Mouse (Mus musculus) CD4-positive, CD25-positive, alpha-beta regulatory T cell, adult 4 months (primary cell): ENCODE data around the gene Slc38a3. TPM values are rescaled to one million over a fixed set of nuclear protein-coding genes. Genes with fewer than 3 reads are reported as not detected.
A peak's percentile ranks its signal among the peaks of the same experiment; 100 is the strongest.

Source experiments
- ATAC-seq: one replicate; pipeline ENCODE4 v1.8.0; 2017
- polyA plus RNA-seq, 2 experiments: library from polyadenylated mRNA; unstranded; fragments of 100-300 nt; shearing (Covaris generic); gene quantifications; one replicate each; pipeline ENCODE4 v1.2.1; 2017

Slc38a3 gene
- not detected for polyA plus RNA-seq

DNA sequence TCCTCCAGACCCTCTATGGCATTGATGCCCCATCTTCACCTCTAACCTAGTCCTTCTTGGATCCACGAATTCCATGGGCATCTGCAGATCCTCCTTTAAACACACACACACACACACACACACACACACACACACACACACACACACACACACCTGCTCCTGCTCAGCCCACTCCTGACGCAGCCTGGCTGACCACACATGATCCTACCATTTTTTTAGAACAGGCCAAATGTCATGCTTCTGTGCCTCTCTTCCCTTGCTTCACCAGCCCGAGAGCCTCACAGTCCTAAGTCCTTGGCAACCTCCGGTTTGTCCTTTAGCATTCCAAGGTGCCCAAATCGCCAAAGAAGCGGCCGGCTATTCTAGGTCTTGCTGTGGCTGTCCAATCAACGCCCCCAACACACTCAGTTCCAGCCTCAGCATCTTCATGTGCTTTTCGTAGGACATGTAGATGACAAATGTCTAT is at the start of gene Slc38a3:
Gene Slc38a3, minus strand, starts transcription at position 51 of the 466 bp plus-strand sequence.
- no peak for ATAC-seq

DNA sequence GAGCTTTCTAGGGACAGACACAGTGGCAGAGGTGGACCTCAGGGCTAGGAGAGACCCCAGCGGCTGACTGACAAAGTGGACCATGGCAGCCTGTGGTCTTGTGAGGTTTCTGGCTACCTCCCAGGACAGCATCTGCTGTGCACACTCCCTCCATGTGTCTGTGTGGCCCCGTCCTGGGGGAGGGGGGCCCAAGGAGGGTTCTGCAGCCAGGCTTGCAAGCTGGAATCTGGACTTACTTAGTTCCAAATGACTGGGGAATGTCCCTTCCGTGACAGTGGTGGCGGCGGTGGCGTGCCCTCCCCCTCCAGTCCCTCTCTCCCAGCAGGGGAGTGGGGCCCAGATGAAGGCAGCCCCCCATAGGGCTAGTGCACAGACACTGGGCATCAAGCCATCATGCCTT is 47.6 kb upstream of the Slc38a3 start:
- no peak for ATAC-seq

DNA sequence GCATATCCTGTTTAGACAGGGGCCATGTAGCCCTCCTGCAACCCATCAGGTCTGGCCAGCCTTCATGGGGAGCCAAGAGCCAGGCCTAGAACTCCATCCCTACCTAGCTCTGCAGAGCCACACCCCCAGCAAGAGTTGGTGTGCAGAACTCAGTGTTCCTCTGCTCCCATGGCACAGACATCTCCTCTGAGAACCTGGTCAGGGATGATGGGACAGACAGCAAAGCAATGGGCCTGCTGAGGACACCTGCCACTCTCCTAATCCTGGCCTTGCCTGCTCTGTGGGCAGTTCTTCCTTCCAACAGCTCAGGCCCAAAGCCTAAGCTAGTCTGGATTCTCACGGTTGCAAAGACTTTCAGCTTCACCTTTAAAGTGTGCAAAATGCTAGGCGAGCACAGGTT is 46.3 kb upstream of the Slc38a3 start:
- no peak for ATAC-seq

DNA sequence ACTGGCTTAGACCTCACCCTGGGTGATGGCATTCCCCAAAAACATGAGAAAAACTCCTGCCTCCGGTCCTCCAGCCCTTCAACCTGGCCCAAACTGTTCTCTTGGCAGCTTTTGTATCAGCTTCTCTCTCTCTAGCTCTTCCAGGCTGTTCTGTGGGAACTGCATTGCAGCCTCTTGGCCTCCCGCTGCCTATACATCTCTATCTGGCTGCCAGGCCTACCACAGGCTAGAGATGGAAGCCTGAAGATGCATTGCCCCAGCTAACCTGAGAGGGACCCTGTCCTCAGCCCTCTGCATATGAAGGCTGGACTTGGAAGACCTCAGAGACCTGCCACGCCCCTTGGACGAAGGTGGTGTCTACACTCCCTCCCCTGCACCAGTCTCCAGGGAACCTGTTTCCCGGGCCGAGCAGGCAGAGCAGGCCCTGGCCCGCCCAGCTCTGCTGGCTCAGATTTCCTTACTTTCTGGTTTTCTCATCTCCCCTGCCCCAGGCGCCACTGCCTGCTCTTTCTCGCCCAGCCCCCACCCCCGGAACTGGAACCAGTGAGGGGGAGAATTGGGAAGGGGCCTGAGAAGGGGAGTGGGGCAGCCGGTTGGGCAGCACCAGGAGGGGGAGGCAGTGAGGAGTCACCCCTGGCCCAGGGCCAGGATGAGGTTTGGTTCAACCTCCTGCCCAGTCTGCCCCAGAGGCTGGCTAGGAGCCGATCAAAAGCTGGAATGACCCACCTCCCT is 45.1 kb upstream of the Slc38a3 start:
- ATAC-seq = no peak

DNA sequence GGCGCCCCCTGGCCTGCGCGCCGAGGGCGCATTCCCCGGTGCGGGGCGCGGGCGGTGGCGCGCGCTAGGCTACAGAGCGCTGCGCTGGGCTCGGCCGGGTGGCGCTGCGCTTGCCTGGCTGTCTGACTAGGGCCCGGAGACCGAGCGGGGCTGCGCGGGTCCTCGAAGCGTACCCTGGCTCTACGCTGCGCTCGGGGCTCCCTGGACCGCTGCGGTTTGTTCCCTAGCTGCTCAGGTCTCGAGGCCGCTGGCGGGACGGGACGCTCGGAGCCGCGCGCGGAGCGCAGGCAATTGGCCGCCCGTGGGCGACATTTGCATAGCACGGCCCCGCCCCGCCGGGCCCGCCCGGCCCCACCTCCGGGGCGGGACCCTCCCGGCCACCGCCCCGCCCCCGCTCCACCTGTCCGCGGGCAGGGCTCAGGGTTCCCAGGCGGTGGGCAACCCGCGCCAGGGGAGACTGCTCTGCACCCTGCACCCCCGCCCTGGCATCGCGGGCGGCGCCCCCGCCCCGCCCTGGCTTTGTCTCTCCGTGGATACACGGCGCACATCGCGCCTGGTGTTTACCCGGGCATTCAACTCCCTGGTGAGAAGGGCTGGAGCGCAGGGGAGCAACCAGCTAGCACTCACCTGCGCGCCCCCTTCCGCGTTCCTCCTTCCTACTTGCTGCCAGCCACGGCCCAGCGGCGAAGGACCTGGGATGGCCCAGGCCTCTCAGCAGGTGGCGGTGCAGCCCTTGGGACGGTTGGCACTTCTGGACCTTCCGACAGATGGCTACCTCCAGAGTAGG is 40.6 kb upstream of the Slc38a3 start, which contains the start of gene Sema3f:
Gene Sema3f, minus strand, starts transcription at position 779 of the 787 bp plus-strand sequence.
- ATAC-seq = peak; percentile 69

DNA sequence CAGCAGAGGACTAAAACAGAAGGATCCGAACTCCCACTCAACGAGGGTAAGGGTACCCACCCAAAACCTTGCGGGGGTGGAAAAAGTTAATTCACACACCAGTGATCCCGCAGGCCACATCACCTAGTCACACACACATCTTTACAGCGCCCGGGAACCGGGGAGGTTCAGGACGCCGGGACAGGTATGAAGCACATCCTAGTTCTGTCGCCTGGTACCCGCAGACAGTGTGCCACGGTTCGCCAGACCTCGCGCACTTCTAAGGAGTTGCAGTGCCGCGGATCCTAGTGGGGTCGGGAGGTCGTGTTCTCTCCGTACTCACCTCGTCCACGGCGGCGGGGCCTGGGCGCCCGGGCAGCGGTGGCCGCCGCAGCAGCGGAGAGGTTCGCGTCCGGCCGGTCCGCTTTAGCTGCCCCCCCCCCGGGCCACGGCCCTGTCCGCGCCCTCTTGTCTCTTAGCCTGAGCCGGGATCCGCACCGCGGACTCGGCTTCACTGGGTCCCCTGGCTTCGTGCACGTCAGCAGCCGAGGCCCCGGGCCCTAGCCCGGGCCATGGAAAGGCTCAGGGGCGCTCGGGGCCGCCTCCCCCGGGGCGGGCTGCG is 39.9 kb upstream of the Slc38a3 start:
- no peak for ATAC-seq

DNA sequence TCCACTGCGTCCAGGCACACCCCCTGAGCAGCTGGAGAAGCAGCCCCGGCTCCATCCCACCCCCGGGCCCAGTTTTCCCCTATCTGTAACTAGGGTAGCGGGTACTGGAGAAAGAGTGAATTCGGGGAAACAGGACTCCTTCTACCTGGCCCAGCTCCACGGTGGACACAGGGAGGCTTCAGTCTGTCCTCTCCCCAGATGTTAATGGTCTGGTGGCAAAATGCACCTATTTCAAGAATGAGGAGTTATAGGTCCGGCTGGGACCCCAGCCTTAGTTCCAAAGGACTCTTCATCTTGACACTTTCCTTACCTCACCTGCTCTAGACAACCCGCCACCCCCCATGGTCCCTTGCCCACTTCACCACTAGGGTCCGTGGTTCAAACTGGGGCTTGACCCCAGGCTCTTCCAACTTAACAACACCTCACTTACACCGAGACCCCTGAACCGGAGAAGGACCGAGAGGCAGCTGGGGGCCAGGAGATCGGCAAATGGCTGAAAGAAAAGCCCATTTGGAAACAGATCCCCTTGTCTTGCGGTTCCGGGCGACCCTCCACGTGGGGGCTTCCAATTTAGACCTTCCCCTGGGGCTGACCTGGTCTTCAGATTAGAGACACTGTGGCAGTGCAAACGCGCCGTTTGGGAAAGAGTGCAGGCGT is 39.2 kb upstream of the Slc38a3 start:
- no peak for ATAC-seq

DNA sequence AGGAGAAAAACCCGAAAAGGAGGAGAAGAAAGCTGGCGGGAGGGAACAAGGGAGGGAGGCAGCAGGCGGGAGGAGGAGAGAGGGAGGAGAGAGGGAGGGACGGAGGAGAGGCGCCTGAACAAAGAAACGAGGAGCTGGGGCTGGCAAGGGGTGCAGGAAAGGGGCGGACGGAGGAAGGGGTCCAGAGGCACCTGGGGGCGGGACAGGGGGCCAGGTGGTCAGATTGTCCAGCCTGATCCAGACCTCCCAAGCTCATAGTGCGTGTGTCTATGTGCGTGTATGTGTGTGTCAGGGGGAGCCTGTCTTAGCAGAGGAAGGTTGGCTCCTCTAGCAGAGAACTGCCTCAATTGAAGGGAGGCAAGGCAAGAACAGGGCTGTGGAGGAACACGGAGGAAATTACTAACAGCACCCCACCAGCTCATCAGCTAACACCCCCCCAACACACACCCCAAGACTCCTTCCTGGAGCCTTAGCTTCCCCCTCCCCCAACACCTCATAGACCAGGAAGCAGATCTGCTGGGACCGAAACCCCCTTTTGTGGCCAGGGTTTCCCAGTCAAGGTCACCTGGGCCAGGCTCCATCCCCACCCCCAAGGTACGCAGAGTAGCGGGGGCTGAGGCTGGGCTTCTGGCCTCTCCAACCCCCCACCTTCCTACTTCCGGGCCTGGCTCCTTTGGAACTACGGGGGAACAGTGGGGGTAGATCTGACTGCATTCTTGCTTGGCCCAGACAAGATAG is 38.5 kb upstream of the Slc38a3 start:
- ATAC-seq = no peak

DNA sequence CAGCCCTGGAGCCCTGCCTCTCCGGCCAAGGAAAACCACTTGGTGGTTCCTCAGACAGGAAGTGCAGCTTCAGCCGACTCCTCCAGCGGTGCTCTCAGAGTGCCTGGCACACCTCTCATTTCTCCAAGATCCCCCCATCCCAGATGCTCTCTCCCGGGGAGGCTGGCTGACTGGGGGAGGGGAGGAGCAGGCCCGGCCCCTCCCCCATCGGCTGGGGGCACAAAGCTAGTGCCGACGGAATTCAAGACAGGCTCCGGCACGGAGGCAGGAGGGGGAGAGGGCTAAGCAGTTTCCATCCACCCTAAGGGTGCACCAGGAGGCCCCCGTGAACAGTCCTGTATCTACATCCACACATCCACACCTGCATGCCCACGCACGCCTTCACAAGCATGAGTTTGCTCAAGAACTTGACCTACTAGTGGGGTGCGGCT is 37.5 kb upstream of the Slc38a3 start:
- ATAC-seq = no peak

DNA sequence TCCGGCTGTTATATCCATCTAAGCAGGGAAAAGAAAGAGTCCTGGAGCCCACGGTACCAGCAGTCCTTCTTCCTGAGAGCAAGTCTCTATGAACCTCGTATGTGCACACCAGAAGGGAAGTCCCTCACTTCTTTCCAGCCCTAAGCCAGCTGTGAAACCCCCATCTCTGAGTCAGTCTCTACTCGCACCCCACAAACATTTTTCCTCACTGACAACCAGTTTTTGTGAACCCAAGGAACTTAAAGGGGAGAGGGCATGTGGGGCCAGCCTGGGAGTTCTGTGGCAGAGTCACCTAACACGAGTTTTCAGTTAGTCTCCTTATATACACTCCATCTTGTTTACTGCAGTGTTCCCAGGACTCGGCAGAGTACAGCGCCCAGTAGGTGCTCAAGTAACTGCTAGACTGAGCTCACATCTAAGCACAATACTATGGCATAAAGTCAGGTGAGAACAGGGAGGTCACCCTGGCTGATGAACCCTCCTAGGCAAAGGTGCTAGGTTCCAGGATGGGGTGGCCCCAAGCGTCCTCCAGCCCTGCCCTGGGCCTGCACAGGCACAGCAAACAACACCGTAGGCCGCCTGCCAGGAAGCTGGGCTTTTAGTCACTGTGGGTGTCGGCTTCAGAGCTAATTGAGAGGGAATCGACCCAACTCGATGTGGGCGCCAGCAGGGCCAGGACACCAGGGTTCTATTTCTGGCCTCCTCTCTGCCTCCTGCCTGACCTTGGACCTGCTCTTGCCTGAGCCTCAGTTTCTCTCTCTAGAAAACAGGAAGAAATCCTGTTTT is 34.2 kb upstream of the Slc38a3 start:
- ATAC-seq = no peak

DNA sequence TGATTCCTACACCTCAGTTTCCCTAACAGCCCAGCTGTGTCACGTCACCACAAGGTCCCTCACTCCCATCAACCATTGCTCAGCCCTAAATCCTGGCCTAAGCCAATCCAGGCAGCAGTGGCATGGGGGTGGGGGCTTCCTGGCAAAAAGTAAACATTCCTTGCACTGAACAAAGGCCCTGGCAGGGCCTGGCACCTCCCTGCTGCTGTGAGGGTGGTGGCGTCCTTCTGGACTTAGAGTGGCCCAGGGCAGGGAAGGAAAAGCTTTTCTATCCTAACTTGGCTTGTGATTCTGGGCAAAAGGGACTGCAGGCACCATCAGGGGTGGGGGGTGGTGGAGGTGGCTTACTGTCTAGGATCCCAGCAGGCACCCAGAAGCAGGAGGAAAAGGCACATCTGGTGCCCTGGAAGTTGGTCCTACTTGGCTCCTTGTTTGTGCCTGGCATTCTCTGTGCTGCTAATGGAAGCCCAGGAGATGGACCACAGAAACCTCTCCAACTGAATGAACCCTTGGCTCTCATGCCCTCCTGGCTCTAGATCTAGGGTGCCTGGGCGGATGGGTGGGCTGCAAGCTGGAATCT is 33.4 kb upstream of the Slc38a3 start:
- ATAC-seq = no peak

DNA sequence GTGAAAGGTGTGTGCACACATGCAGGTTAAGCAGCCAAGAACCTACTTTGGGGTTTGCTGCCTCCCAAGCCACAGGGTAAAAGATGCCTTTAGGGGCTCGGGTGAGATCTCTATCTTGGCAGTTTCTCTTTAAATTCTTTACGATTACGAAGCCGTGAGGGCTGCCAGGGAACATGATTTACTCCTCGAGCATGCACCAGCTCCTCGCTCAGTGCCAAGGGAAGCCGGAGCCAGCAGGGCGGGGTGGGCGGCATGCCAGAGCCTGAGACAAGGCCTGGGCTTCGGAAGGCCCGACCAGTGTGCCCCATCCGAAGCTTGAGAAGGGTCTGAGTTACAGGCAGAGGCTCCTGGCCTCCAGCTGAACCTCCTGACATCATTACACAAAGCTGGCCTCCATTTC is 32.3 kb upstream of the Slc38a3 start:
- ATAC-seq = no peak

DNA sequence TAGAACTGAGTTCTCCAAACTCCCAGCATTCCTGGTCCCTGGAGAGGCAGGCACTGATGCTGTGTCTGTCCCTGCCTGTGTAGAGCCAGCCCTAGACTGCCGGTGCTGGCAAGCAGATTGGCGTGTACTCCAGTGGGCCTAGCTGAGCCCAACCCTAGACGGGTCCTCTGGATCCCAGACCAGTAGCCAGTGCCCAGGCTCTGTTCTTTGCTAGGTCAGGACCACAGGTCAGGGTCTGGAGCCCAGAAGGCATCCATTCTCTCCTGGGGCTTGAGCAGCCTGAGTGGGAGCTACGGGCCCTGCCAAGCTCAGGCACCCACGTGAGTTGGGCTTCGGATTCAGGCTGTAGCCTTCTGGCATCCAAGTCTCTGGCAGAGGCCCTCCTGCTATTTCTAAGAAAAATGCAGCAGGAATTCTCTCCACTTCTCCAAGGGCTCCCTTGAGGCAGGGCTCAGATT is 30.8 kb upstream of the Slc38a3 start:
- no peak for ATAC-seq

DNA sequence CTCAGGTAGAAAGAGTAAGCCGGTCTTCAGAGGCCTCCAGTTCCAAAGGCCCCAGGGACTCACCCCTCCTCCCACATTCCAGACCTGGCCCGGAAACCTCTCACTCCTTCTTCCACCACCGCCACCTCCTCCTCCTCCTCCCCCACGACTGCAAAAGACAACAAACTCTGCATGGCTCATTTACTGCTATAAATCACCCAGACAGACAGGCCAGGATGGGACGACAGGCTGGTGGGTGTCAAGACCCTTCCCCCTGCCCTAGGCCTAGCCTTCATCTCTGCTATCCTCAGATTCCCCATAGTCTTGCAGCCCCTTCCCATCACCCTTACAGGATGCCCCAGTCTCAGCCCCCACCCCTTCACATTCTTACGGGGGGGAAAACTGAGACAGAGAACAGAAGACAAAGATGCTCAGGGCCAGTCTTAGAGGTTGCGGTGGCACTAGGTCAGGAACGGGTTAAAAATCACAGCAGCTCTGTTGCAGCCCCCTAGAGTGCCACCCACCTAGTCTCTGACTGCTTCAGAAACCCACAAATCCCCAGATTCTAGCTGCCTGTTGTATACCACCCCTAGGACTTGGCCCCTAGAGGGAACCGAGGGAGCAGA is 30.1 kb upstream of the Slc38a3 start:
- ATAC-seq = no peak

DNA sequence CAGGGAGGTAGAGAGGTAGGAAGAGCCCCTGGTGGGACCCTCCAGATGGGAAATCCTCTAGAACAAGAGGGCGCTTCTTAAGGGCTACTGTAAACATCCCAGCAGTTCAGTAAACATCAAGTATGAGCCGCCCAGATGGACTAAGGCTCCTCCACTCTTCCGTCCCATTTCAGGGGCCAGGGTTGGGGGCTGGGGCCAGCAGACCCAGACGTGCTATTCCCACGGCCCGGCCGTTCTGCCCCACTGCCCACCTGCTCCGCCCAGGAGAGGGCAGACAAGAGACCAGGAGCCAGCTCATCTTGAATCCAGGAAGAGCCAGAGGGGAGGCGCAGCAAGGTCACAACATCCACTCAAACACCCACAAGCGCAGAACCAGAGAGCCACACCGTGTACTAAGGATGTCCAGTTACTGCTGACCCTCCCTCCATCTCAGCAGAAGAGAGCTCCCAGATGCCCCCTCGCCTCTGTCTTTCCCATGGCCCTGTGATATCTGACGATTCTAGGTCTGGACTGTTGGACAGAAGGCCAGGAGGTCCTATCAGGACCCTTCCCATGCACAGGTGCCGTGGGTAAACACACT is 29.4 kb upstream of the Slc38a3 start:
- ATAC-seq = no peak

DNA sequence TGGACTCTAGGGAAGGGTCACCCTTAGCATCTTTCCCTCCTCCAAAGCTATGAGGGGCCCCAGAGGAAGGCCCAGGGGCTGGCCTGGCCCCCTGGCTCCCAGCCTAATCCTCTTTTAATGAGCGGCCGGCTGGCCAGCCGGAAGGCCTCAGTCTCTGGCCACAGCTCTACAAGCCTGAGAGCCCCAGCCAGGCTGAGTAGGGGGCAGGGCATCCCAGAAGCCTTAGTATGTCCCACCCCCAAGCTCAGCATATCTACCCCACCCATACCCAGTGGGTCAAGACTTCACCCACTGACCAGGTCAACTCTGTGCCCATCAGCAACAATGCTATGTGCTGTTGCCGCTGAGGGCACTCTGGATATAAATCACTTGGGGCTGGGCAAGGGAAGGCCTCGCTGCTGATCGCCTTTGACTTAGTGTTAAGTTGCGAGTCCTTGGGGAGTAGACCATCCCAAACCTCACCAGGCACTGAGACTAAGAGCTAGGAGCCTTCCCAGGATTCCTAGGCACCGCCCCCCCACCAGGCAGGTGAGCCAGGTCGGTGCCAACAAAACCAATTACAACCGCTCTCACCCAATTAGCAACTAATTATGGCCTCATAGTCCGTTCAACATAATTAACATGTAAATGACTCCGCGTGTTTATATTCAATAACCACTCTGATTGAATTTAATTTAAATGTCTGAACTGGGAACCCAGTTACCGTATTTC is 28.6 kb upstream of the Slc38a3 start:
- ATAC-seq = no peak

DNA sequence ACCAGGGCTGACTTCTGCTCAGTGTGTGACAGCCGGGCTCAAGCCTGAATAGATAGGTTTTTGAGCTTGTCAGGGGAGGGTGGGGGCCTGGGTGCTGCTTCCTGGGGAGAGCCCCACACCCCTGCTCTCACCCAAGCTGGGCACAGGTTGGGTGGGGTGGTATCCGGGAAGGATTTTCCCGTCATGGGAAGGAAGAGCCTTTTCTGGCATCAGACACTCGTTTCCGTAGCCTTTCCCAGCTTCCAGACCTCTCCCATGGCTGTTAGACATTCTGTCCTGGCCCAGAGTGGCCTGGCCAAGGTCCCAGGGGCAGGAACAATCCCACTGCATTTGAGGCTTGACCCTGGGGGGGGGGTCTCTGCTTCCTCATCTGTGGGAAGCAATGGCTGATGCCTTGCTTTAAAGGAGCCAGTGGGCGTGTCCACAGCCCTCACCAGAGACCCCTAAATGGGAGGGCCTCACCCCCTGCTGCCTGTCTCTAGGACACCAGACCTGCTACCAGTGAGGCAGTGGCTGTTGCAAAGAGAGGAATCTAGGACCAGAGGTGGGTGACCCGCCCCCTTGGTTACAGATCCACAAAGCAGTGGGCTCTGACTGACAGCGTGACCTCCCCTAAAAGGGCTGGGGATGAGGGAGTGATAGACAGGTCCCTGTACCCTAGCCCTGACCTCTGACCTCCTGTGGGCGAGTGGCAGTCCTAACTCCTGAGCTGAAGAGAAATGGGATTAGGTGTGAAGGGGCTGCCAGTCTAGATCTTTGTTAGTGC is 27.7 kb upstream of the Slc38a3 start:
- no peak for ATAC-seq

DNA sequence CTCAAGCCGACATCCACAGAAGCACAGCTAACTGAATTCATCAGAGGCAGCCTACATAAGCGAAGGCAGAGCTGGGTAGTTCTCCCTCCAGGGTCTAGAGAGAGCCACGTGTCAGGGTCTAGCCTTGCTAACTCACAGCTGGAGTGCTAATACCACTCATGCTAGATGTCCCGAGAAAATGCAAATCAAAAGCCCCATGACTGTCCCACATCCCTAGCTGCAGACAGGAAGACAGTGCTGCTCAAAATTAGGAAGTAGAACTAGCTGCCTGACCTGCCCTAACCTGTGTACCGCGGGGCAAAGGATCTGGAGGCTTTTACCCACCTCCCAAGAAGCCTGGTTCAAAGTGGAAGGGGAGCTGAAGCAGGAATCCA is 26.8 kb upstream of the Slc38a3 start:
- no peak for ATAC-seq
